Mouse (Mus musculus): Measurements from ENCODE around the gene Atf1.

DNA sequence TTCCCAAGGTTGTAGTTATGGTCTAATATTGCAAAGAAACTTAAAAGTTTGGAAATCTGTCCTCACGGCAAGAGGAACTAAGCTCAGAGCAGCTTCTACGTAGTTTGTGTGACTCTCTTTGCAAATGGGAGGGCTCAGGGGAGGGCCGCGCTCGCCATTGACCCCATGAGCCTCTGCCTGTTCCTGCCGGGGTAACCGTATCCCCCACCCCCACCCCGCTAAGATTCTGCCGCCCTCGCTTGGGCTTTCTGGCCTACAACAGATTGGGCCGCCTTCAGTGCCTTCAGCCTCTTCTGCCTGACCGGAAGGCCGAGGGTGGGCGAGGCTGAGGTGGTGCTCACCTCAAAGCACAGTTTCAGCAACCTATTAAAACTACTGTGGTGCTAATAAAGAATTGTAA is 43.8 kb downstream of the Atf1 start:
- TF ChIP-seq POLR2A (IDR thresholded peaks at IDR 0.05; ENCODE audit: extremely low read depth, insufficient read depth, low read length), result no peak
- no peak for TF ChIP-seq CTCF (IDR thresholded peaks at IDR 0.05; ENCODE audit: low read depth, low read length)

Measured in liver, adult 2 months (tissue).